Mouse (Mus musculus) thymus, adult 18-20 months (tissue): ENCODE data around the gene Smg9.

Experiments used
- DNase-seq, 2 experiments: peaks; one replicate each; pipeline ENCODE4 v3.0.0; 2022; ENCODE audit warnings: mixed read lengths in 2 of 2

Smg9 gene

DNA sequence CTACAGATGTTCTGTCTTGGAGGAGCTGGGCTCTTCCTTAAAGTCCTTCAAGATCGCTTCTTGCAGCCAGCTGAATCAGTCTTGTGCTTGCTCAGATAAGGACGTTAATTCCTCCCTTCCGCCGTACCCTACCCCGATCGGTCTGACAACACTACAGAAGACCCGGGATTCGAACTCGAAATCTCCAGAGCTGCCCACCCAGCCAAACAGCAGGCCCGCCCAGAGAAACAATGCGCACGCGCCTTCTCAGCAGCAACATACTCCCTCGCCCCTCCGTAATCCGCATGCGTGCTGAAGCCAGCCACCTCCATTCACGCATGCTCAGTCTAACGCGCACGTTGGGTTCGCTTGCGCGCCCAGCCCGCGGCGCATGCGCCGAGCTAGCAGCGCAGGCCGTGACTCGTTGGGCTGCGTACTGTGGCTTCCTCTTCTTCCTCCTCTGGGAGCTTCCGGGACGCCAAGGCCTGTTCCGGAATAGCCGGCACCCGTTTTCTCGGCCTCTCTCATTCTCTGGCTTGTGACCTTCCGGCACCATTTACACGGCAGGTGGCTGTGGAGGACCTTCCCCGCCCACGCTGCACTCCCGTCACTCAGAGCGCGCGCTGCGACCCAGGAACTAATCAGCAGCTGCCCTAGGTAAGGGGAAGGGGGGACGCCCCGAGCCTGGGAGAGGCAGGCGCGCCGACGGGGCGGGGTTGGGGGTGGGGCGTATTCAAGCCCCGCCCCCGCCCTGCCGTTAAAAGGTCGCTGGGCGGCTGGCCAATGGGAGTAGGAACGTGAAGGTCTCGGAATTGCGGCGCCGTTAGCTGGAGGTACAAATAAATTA lies at the start of gene Smg9:
Gene Smg9, plus strand, starts transcription at position 364 of the 826 bp plus-strand sequence.
- peak; percentile 96 to 97 for DNase-seq

DNA sequence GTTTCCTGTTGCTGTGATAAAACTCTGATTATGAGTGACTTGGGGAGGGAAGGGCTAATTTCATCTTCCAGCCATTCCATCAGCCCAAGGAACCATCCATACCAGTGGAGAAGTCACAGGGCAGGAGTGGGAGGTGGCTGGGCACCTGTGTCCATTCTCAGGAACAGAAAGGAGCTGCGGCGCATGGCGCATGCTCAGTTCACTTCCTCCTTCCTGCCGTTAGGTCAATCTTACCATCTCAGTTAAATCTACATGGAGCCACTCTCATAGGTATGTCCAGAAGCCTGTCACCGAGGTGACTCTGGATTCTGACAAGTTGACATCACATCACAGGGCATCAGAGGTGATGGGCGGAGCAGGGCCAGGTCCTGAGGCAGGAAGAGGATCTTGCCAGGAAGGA lies 43.8 kb upstream of the Smg9 start:
- DNase-seq: no peak

DNA sequence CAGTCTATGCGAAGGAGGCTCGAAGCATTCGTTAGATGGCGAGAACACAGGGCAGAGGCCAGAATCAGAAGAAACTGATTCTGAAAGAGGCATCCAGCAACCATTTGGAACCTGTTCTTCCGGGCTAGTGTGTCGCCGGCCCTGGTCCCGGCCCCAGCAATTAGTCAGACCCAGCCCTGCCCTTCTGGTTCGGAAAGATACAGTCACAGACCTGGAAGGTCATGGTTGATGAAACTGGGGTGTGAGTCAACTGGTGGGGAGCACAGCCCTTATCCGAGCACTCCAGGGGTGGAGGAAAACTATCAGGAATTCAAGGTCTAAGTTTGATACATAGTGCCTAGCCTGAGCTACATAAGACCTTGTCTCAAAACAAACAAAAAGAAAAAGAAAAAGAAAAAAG lies 43.3 kb upstream of the Smg9 start:
- no peak for DNase-seq

DNA sequence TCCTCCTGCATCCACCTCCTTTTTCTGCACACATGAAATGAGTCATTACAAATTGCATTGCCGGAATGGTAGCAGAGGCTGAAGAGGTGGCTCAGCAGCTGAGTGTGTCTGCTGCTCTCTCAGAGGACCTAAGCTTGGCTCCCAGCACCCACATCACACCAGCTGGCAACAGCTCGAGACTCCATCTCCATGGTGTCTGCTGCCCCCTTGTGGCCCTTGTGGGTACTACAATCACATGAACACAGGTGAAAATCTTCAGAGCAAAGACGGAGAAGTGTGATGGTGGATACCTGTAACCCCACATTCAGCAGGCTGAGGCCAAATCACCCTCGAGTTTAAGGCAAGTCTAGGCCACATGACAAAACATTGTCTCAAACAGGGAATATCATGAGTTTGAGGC lies 41.5 kb upstream of the Smg9 start:
- DNase-seq: no peak

DNA sequence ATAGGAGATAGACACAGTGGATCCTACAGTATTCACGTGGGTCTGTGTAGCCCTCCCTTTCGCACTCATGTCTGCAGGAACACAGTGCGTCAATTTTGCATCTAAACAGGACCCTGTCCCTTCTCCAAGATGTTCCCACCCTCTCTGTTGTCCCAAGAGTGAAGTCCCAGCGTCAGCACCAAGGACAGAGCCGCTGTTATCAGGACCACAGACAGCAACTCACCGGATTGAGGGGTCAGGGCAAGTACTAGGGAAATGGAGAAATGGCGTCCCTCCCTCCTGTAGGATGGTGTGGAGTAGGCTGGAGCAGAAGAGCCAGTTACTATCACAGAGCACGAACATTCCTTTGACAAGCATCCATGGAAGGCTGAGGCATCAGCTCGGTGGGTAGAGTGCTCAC lies 40.1 kb upstream of the Smg9 start:
- no peak for DNase-seq

DNA sequence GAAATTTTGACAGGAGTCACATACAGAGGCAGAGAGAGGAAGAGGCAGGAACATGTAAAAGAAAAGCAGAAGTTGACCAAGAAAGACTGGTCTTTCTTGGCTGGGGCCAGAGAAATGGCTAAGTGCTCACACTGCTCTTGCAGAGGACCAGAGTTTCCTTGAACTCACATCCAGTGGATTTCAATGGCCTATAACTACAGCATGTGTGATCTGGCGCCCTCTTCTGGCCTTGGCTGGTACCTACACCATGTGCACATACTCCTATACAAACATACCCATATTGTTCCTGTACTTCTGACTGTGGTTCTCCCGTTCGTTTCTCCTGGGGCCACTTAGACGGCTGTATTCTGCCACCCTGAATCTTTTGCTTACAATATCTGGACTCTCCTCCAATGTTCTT lies 38.4 kb upstream of the Smg9 start:
- no peak for DNase-seq

DNA sequence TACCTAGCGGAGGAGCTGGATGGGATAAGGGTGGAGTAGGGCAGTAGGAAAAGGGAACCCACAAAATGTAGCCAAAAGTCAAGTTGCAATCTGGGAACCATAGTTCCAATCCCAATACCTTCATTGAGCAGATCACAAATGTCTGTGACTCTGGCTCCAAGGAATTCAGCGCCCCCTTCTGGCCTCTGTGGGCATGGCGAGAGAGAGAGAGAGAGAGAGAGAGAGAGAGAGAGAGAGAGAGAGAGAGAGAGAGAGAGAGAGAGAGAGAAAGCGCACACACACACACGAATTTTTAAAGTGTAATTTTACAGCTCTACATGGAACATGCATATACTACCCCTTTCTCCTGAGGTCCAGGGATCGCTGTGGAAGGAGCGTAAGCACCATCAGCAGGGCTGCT lies 36.2 kb upstream of the Smg9 start:
- no peak for DNase-seq

DNA sequence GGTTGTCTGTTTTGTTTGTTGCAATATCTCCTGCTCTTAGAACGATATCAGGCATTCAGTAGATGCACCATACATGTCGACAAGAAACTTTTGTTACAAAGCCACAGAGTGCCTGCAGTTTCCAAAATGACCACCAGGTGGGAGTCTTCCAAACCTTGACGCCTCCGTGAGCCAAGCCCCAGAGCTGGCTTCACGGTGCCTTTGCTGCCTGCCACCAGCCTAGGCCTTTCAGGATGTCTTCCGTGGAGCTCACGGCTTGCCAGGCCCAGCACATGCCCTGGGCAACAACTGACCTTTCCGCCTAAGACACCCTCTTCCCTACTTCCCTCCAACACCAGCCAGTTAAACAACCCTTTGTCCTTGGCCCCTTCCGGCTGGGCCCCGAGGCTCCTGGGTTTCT lies 34.6 kb upstream of the Smg9 start:
- peak; percentile 73 to 81 for DNase-seq

DNA sequence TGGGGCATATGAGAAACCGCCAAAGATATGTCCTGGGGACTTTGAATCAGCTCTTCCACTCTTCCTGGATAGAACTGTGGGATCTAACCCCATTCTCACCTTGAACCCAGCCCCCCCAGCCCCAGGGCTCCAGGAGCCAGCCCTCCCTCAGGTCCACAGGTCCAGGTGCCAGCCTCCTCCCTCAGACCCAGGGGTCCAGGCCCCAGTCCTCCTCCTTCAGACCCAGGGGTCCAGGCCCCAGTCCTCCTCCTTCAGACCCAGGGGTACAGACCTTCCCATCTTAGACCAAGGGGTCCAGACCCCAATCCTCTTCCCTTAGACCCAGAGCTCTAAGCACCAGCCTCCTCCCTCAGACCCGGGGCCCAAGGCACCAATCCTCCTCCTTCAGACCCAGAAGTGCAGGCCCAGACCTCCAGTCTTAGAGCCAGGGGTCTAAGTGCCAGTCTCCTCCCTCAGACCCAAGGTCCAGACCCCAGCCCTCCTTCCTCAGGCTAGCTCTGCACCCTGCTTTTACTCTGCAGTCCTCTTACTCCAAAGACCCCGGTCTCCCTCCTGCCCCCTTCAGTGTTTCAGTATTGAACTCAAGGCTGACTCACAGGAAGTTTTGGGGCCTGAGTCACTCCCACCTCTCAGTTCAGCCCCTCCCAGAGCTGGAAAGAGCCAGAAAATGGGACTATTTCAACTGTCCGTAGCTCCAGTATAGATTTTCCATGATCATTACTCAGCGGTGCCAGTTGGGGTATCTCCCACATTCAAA lies 34.0 kb upstream of the Smg9 start:
- peak in 1 of 2 experiments; percentile 23 for DNase-seq

DNA sequence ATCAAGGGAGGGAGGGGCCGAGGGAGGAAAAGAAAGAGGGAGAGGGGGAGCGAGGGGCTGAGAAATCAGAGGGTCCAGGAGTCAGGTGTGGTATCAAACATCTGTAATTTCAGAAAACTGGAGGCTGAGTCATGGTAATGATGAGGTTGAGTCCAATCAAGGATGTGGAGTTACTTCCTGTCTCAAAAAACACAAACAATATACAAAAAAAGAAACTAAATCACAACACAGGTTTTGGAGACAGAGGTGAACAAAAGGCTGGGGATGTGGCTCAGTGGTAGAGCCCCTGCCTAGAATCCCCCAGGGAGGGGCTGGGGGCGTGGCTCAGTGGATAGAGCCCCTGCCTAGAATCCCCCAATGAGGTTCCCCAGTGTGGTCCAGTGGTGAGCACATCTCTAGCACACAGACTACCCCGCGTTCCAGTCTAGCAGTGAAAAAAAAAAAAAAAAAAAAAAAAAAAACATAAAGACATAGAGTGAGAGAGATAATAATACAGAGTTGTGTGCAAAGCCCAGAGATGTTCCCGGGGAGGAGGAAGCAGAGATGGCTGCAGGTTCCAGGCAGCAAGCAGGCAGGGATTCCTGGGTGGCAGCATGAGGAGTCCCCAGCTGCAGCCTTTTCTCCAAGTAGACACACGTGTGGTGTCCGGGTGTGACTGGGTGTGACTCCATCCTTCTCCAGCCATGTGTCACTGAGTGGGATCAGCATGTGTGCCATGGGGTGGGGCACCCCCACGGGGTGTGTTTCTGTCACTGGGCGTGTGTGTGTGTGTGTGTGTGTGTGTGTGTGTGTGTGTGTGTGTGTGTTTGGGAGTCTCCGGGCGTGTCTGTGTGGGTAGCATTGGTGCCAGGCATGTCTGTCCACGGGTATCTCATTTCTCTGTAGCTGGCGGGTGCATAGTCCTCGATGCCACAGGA lies 32.4 kb upstream of the Smg9 start:
- DNase-seq: no peak

DNA sequence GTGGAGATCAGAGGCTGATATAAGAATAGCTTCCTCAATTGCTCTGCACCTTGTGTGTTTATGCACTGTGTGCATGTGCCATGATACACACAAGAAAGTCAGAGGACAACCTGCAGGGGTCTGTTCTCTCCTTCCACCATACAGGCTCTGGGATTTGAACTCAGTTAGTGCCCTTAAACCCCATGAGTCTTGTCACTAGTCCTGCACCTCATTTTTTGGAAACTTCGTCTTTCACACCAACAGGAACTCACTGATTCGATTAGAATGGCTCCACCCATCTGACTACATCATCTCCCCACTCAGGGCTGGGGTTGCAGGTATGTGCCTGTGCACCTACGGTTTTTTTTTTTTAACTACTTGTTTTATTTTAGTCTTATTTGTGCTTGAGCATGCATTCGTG lies 31.2 kb upstream of the Smg9 start:
- DNase-seq: no peak

DNA sequence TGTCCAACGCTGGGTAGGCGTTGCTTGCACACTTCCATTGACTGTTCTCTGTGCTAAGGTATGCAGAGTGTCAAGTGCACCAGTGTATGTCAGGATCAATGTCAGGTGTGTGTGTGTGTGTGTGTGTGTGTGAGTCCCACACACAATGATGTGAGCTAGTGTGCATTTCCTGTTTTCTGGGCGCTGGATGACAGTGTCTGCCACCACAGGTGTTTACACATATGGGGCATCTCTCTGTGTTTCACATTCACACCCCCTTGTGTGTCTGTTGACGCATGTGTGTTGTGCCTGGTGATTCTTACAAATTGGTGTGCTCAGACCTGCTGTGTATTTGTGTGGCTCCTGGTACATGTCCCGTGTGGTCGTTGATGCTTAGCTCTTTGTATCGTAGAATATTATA lies 30.5 kb upstream of the Smg9 start:
- peak in 1 of 2 experiments; percentile 57 for DNase-seq

DNA sequence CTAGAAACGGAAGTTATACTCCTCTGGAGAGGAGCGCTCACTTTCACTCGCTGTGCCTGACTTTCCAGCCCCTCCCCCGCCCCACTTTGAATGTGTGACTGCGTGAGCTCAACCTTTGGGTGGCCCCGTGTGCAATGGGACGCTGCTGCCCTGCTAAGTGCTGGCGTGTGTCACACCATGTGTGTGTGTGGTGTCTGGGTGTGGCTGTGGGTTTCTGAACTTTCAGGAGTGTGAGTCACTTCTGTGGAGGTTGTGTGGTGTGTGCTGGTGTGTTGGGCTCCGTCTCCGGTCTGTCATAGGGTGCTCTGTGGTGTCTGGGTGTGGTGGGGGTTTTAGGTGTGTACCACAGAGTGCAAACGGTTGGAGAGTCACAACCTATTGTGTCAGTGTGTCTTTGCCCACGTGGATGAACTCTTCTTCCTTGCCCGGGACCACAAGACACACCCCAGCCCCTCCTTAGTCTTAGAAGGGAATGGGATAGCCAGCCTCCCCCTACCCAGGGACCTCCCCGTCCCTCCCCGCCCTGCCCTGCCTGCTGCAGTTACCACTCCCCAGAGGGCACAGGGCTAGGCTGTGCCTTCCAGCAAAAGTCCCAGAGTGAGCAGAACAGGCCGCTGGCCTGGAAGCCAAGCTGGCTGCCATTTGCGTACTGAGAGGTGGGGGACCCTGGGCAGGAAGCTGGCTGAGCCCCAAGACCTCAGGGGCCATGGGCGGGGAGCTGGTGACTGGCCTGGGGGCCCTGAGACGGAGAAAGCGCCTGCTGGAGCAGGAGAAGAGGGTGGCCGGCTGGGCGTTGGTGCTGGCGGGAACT lies 29.5 kb upstream of the Smg9 start, which contains the start of gene Kcnn4:
Gene Kcnn4, plus strand, starts transcription at position 533 of the 811 bp plus-strand sequence.
- DNase-seq: peak; percentile 69 to 82

DNA sequence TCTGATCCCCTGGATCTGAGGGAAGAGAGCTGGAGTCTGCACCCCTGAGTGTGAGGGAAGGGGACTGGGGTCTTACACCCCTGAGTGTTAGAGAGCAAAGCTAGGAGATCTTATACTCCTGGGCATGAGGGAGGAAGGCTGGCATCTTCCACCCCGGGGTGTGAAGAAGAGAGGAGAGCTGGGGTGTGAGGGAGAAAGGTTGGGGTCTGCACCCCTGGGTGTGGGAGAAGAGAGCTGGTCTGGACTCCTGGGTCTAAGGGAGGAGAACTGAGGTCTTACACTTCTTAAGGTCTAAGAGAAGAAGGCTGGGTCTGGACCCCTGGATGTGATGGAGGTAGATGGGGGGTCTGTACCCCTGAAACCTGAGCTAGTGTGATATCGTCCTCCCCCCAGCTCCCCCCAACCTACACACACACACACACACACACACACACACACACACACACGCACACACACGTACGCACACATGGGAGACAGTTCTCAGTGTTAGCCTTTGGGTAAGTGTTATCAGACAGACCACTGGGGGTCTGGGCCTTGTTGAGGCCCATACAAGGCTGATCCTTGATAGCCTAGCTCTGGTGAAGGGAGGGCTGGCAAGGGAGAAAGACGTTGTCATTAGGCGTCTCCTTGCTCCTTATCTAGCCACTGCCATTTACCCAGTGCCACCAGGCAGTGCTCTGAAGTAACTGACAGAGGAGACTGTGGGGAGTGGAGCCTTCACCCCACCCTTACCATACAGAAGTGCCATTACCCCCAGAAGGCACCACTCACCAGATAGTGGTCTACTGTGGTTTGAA lies 28.2 kb upstream of the Smg9 start:
- DNase-seq: no peak

DNA sequence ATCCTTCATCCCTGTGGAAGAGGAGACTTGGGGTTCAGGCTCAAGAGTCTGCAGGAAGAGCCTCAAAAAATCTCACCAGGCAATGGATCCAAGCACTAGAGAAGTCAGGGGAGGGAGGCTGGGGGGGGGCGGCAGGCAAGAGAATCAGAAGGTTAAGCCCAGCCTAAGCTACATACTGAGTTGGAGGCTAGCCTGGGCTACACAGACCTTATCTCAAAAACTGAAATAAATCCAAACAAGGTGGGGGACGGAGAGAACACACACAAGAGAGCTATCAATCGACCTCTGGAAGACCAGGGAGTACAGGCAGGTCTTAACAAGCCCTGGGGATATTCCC lies 27.6 kb upstream of the Smg9 start:
- no peak for DNase-seq

DNA sequence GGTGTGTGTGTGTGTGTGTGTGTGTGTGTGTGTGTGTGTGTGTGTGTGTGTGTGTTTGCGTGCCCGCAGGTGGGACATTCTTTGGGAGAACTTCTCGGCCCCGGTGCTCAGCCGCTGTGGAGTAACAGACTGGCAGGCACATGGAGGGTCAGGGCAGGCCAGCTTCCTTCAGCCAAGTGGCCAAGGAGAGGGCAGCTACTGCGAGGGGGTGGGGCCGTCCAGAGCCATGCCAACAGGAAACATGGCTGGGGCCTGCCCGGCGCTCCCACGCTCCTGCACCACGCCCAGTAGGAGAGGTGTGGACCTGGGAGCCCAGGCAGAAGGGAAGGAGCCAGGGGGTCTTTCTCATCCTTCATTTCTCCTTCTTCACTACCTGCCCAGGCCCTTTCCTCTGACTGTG lies 27.1 kb upstream of the Smg9 start:
- no peak for DNase-seq

DNA sequence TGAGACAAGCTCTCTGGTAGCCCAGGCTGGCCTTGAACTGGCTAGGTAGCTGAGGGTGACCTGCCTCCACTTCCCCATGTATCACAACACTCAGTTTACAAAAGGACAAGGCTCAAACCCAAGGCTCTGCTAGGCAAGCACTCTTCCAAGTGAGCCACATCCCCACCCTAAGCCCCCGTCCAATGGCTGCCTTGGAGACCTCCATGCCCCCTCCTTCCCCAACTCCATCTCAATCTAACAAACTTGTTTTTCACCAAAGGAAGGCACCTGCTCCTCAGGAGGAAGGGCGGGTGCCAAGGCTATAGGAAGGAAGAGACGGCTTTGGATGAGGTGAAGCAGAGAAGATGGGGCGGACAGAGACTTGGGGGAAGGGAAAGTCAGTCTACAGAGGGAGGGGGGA lies 26.6 kb upstream of the Smg9 start:
- peak in 1 of 2 experiments; percentile 61 for DNase-seq

DNA sequence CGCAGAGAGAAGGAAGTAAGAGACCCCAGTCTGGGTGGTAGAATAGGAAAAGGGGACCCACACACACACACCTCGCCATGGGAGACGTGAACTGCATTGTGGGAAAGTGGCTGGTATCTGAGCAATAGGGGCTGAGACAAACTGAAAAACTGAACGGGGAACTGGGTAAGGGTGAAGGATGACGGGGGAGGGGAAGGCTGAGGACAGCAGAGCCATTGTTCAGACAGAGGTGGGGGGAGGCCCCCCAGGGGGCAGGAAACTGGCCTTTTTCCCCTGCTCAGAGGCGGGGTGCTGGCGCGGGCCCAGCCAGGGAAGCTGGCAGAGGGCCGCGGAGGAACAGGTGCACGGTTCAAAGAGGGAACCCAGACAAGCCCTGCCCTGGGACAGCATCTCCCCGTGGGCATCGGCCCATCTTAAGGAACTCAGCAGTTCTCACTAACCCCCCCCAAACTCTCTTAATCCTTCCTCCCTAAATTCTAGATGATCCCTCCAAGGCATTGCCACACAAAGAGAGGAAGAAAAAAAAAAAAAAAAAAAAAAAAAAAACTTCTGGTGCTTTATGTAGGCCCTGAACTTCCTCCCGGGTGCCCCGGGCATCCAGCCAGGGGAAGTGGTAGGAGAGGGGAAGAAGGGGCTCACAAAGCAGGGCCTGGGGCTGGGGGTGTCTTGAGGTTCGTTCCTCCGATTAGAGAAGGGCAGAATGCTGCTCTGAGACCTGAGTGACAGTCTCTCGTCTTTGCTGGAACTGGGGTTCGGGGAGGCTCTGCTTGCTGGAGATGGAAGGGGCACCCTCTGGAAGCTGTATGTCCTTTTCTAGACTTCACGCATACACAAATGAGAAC lies 25.7 kb upstream of the Smg9 start:
- peak; percentile 86 to 90 for DNase-seq

DNA sequence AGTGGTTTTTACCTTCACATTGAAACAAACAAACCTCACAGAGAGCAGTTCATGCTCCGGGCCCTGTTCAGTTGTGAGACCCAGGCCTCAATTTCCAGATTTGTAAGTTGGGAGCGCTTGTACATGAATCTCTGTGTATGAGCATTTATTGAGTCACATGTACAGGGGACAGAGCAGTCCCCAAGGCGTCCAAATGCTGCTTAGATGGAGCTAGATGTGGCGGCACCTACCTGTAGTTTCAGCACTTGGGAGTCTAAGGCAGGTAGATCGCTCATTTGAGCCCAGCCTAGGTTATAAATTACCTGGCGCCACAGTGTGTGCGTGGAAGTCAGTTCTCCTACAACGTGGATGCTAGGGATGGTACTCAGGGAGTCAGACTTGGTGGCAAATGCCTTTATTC lies 23.0 kb upstream of the Smg9 start:
- DNase-seq: no peak

DNA sequence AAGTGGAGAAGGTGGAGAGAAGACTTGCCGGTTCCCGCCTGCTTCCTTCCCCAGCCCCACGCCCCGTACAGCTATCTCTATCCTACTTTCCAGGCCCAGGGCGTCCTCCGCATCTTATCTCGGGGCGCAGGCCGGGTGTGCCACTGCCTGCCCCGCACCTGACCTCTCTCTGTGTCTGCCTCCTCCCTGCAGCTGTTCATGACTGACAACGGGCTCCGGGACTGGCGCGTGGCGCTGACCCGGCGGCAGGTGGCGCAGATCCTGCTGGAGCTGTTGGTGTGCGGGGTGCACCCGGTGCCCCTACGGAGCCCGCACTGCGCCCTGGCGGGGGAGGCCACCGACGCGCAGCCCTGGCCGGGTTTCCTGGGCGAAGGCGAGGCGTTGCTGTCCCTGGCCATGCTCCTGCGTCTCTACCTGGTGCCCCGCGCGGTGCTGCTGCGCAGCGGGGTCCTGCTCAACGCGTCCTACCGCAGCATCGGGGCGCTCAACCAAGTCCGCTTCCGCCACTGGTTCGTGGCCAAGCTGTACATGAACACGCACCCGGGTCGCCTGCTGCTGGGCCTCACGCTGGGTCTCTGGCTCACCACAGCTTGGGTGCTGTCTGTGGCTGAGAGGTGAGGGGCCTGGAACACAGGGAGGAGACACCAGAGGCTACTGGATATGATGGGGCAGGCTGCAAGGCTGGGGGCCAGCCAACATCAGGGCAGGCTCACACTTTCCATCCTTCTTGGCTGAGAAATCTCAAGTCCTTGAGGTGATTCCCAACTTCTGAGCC lies 22.1 kb upstream of the Smg9 start:
- peak; percentile 75 to 82 for DNase-seq
